Mouse (Mus musculus) thymus, postnatal 4 days (tissue): ENCODE data around the gene Calhm4.
"Not testable (repeated sequence)": the region's sequence is repeated elsewhere in the genome, so short reads cannot be mapped to it uniquely, and the experiment has no call there.

Experiments used
- DNase-seq: peaks from one replicate; pipeline ENCODE4 v3.0.0; 2021

The Calhm4 gene

DNA sequence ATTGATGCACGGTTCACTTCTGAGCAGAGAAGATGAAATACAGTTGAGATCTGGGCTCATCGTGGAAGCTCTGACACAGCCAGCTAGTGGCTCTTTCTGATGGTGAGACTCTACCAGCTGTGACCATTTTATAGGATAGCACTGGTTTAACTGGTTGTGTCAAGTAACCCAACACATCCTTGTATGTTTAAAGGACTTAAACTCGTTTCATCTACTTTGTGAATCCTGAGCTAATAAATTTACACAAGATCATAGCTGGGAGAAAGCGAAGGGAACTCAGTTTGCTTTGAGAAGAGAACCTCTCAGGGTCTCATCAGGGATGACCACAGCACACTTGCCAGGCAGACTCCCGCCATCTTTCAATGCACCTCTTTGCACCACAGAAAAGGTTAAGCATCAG, at the start of gene Calhm4:
Gene Calhm4, minus strand, starts transcription at position 101 of the 400 bp plus-strand sequence.
- no peak for DNase-seq

DNA sequence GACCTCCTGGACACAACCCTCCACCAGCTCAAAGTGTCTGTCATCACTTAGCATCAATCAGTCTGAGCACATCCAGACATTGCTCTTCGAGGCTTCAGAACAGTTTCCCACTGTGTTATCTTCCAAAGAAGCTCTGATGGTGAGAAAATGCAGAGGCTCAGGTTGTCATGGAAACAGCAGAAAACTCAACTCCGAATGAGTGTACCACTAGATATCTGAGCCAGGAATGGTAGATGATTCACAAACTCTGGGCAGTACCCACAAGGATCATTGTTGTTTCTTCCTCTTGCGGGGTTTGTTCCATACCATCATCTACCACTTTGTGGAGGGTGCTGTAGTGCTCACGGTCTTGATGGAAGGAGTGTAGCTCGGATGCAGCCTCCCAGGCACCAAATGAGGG, 47.8 kb upstream of the Calhm4 start:
- no peak for DNase-seq

DNA sequence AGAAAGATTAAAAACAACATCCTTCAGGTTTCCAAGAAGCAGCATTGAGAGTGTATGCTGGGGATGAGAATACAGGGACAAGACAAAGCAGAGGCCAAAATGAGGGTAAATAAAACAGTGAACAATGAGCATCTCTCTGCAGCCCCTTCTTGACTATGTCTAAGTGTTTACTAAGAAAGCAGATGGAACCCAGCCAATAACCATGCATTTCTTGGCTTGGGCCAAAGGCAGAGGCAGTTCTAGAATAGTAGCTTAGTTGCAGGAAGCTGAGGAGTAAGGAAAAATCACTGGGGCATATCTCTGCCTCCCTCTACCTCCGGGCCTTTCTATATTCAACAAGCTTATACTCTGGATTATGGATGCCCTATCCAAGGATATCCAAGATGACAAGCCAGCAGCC, 46.4 kb upstream of the Calhm4 start:
- DNase-seq, result no peak

DNA sequence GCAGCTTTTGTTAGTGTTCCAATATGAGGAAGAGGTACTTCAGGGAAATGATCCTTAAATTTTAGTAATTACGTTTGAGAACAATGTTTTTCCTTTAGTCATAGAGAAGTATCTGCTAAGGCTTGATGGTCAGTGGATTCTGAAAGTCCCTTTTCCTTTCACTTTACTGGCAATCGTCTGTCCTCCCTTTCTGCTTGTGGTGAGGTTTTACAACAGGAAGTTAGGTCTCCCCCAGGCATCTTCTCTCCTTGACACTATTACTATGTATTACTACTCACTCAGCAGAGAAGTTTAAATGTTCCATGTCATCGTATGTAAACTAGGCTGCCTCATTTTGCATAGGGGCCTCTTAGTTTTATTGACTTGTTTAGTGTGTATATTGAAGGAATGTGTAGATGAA, 45.4 kb upstream of the Calhm4 start:
- no peak for DNase-seq

DNA sequence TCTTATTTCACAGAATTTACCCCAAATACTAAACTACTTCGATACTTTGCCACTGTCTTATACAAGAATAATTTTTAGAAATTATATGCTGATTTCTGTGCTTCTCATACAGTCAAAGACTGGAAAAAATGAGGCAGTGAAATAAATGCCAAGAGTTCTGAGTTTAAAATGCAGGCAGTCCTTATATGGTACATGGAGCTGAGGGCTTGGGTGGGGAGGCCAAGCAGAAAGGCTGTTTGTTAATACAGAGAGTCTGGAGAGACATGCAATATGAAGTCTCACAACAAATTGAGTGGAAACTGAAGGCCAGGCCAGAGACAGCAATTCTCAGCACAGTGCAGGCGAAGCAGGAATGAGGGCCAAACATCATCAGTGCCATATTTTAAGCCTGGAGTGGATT, 44.4 kb upstream of the Calhm4 start:
- DNase-seq, result no peak

DNA sequence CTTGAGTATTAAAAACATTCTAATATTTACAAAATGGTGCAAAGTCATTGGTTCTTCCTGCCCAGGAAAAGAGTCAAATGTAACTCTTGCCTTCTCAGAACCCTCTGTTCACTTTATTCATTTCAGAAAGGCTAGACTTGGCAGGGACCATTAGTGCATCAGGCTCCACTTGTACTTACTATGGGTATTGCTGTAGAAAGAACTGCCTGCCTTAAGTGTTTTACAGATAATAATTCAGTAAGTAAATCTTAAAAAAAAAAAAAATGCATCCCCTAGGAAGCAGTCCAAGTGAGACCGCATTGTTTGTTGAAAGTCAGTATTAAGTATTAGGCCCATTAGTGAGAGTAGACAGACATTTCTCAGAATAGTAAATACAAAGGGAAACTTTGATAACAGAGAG, 42.4 kb upstream of the Calhm4 start:
- DNase-seq, result no peak

DNA sequence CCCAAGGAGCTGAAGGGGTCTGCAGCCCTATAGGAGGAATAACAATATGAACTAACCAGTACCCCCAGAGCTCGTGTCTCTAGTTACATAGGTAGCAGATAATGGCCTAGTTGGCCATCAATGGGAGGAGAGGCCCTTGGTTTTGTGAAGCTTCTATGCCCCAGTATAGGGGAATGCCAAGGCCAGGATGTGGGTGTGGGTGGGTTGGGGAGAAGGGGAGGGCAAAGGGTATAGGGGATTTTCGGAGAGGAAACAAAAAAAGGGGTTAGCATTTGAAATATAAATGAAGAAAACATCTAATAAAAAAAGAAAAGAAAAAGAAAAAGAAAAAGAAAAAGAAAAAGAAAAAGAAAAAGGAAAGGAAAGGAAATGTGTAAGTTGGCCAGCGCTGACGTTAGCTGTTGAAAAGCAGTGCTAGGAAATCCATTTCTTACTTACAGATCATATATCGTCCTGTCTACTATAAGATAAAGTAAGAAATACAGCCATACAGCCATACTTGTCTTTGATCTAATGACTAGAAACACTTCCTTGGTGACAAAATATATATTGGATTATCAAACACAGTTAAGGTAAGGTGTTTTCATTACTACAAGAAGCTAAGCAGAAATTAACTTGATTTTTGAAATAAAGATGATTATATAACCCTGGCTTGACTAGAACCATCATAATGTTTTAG, 30.6 kb upstream of the Calhm4 start:
- no peak for DNase-seq

DNA sequence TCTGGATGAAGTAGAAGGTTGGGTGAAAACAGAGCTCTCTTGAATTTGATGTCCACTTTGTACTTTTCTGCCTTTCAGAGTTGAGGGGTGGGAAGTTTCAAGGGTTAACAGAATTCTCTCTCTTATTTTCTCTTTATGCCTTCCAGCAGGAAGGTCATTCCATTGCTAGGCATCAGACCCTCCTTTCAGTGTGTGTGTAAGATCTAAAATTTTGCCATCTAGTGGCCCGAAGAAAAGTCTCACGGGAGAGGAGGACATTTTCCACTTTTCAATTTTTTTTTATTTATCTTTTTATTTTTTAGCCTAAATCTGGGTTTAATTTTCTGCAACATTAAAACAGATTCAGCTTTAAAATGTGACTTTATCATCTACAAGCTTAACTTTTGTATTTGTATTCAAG, 27.5 kb upstream of the Calhm4 start:
- DNase-seq, result no peak

DNA sequence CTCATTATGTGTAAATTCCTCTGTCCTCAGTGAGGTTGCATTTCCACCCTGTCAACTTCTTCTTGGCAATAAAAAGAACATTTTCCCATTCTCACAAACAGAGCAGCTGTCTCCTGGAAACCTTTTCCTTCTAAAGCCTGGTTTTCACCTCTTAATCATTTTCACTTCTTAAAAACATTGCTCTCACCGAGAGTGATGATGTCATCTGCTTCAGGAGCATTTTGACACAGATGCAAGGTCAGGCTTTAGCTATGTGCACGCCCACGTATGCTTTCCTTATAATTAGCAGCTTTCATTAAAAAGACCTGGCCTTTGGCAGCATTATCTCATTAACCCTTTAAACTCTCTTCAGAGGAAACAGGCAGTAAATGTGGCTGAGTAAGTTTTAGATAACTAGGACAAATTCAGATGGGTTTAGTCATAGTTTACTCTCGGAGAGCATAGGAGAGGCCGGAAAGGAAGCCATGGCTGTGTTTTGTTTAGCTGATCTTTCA, 26.9 kb upstream of the Calhm4 start:
- DNase-seq, result no peak

DNA sequence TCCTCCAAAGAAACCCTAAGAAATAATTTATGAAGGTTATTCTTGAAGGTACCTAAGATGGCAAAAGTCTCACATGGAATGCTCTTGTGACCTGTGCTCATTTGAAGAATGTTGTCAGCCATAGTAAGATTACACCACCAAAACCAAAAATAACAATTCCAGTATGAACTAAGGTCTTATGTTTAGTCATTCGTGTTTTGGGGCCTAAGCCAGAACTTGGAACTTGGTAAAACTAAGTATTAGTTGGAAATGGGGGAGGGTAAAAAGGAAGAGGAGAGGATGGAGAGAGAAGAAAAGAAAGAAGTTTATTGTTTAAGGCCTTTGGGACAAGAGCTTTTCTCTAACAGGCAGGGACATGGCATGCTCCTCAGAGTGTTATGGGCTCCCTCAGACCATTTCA, 25.5 kb upstream of the Calhm4 start:
- DNase-seq, result no peak

DNA sequence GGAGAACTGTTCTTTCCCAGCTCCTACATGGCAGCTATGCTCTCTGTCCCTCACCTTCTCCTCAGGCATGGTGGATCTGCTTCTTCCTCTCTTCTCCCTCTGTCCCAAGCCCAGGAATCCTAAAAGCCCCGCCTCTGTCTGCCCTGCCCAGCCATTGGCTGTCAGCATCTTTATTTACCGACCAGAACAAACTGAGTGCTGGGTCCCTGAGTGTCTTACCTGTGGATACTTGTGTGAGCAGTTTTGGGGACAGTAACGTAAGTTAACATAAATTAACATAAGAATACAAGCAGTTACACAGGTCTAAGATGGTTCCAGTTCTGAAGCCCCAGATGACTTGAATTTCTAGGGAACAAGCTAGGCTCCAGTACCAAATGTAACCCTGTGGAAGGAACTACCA, 22.5 kb upstream of the Calhm4 start:
- DNase-seq, result no peak

DNA sequence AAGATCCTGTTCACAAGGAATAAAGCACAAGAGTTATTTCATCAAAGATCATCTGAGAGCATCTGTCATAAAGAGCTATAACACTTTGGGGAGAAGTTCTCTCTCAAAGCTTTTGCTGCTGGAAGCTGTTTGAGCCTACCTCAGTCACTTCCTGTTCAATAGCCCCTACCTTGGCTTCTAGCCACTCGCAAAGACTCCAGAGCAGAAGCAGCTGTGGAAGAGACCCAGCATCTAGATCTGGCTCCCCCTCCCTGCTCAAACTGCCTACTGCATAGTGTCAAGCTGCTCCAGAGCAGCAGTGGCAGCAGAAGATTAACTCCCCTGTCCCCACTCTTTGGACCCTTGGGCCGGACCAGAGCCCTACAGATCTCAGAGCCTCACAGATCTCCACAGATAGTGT, 9.9 kb upstream of the Calhm4 start:
- peak; percentile 20 for DNase-seq

DNA sequence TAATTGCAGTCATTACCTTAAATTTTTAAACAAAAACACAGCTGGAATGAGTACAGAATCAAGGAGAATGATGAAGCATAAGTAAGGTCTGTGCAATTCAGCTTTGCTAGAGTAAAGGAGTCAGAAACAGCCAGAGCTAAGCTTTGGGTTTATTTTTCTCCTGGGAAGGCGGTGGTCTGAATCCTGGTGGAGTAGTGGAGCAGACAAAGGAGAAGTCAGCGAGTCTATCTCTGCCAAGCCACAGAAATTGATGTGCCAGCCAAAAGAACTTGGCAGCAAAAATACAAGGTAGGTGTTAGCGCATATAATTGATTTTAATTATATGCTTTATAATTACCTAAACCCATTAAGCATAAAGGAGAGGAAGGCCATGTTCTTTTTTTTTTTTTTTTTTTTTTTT, 6.7 kb downstream of the Calhm4 start, which contains the start of gene Trappc3l:
Gene Trappc3l, plus strand, starts transcription at position 197 of the 400 bp plus-strand sequence.
- no peak for DNase-seq

DNA sequence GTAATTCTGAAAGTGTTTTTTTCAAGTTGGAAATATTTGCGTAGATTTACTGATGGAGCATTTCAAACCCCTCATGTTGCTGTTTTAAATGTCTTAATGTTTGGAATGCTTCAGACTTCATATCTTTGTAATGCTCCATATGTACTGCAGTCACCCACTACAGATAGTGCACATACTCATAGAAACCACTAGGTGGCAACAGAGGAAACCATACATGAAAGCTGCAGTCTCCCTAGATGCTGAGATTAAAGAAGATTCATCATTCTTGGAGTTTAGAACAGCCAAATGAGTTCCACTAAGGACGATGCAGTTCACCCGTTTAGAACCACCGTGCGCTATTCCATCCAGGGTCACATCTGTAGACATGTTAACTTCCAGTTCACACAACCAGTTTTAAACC, 7.5 kb downstream of the Calhm4 start:
- DNase-seq, result no peak

DNA sequence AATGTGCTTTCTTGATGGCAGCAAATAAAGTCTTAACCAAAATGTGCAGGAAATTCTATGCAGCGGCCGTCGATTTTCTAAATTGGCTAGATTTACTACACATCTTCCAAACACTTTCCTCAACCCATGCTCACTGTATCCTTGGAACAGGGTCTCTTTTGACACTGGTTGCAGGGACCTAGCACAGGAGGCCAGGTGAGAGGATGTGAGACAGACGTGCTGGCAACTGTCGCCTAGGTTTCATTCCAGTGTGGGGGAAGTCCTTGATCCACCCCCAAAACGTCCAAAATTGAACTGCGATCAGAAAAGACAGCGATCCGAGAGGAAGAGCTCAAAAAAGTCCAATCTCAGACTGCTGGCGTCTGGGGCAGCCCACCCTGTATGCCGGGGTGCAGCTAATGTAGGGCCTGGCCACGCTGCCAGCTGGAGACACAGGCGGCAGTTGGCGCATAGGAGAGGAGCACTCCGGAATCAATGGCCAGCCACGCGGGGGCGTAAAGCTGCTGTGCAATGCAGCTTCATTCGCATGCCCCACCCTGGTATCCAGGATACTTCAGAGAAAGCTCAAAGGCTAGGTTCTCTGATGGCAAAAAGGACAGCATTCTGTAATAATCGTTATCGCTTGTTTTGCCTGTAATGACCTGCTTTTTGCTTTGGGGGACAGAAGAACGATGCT, 10.3 kb downstream of the Calhm4 start:
- peak; percentile 90 for DNase-seq

DNA sequence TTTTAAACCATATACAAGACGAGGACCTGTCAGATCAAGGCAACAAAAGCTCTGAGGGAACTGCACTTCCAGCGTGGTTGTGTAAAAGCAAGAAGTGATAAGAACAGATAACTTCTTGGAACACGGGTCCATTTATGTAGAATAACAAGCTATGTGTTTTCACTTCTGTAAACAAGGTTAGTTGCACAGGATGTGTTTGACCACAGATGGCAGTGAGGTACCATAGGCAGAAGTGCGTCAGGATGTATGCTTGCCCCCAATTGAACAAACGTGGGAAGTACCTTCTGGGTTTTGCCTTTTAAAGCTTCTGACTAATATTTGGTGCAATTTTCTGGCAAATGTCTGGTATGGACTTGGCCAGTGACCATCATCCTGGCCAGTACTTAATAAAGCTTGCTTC, 13.8 kb downstream of the Calhm4 start:
- no peak for DNase-seq

DNA sequence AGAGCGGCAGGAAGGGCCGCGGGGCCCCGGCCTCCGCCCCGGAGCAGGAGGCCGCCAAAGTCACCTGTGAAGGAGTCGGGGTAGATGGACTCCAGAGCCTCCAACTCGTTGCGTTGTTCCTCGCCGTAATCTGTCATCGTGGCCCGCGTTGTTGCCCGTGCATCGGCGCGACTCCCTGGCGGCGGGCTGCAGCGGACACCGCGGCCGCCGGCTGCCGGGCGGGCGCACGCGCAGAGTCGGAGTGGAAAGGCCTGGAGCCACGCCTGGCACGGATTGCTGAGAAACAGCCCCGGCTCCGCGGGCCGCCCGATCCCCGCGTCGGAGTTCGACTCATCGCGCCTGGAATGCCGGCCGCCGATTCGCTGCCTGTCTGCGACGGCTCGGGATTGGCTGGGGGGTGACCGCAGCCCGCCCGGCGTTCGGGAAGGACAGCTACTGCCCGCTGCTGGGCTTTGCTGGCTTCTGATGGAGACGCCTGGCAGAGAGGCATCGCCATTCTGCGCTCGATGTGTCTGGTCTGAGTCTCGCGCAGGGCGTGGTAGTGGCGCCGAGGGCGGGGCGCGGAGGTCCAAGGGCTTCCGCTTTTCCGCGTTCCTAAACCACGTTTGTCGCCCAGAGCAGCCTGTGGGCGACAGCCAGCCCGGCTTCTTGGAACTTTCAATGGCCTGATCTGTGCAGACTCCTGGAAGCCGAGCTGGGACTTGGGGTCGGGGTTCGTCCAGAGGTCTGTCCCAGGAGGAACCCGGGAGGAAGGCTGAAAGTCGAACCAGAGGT, 24.6 kb downstream of the Calhm4 start, which contains the start of gene Rwdd1:
Gene Rwdd1, minus strand, starts transcription at position 323 of the 774 bp plus-strand sequence.
- DNase-seq, result peak; percentile 95

DNA sequence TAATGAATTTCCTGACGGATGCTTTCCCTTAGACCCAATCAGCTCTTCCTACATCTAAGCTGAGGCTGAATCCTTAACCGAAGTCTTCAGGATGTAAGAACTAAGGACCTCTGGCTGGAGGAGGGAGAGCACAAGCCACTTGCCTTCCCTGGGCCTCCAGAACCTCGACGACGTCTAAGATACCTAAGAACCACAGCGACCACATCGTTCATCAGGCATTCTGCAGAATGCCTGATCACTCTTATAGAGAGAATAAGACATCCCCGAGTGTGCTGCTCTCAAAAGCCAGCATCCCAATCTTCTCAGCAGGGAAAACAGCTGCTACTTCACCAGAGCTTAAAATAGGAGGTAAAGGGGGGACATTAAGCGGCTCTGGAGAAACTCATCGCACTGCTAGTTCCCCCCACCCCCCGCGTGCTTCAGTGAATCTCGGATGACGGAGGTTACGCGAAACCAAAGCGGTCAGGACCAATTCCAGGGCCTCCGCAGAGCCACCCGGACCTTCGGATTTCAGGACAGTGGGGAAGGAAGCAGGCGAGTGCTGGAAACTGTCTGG, 25.3 kb downstream of the Calhm4 start:
- peak; percentile 15 for DNase-seq

DNA sequence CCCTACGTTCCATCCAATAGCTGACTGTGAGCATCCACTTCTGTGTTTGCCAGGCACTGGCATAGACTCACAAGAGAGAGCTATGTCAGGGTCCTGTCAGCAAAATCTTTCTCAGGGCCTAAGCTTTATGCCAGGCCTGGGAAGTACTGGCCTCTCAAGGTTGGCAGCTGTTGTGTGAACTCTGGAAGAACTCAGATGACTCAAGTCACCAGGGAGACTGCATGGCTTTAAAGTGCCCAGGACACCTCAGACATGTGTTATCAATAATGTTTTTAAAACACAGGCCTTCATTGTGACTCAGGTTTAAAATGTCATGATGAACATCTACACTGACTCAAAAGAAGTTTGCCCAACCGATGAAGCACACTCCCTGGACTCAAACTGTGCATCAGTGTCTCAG, 30.9 kb downstream of the Calhm4 start:
- DNase-seq, result no peak

DNA sequence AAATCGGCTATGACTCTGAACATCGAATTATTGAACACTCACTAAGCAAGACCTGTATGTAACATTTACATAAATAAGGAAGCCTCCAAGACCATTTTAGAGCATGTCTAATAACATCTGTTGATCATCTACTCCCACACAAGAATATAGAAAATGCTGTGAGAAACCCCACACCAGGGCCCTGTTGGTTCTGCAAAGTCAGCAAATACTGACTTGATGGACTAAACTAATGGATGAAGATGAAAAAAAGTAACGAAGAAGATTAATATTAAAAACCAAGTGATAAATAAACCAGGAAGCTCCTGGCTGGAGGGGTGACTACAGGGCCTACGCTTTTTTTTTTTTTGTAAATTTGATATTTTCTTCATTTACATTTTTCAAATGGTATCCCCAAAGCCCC, 31.5 kb downstream of the Calhm4 start:
- DNase-seq, result no peak

DNA sequence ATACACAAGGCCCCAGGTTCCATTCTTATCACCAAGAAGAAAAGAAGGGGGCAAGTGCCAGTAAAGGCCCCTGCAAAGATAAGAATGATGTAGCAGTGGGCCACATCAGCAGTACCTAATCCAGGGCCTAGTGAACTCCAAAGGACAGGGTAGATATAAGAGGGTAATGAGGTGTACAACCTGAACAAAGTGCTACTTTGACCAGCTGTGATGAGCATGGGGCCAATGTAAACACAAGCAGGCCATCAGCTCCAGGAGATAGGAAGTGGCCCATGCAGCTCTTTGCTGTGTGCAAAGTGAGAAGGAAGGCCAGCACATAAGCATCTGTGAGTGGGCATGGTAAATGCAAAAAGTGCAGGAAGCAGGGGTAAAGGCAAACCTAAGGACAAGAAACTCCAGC, 45.7 kb downstream of the Calhm4 start:
- no peak for DNase-seq

DNA sequence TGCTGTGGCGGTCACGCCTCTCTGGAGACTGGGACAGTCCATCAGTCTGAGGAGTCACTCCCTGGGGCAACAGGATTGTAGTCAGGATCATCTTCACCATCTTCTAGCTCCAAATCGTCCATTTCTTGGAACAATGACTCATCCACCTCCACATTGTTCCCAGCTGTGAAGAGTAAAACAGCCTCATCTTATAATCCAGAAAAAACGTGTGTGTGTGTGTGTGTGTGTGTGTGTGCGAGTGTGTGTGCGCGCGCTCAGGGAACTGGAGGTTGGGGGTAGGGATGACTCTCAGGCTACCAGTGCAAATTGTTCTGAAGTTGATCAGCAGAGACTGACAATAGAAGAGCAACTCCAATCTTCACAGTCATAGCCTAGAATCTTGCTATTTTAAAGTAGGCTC, 47.4 kb downstream of the Calhm4 start:
- not testable (repeated sequence) for DNase-seq
